Mouse (Mus musculus) embryonic facial prominence, embryonic 15.5 days (tissue): ENCODE measurements around the gene Ptpn22. TPM values are rescaled to one million over a fixed set of nuclear protein-coding genes. Genes with fewer than 3 reads are reported as not detected.
"Not testable (repeated sequence)": the region's sequence is repeated elsewhere in the genome, so short reads cannot be mapped to it uniquely, and the experiment has no call there.

Source experiments
- ATAC-seq: fragments of 200-750 bp; cut with Nextera tagmentation; 2 replicates; pipeline ENCODE4 v1.8.0; 2017; ENCODE audit warnings: low read depth, moderate TSS enrichment; ENCODE audit not compliant: insufficient number of reproducible peaks, low FRiP score, low TSS enrichment
- H3K27ac ChIP-seq: fragments of 300-500 bp; sonication (generic); replicated peaks from 2 replicates; pipeline ENCODE4 v1.5.1; 2015; ENCODE audit warnings: mild to moderate bottlenecking, inconsistent platforms
- H3K27me3 ChIP-seq: fragments of 300-500 bp; sonication (generic); 2 replicates; pipeline ENCODE4 v1.6.1; 2015; ENCODE audit warnings: inconsistent platforms
- H3K36me3 ChIP-seq: fragments of 300-500 bp; sonication (generic); 2 replicates; pipeline ENCODE4 v1.6.1; 2015; ENCODE audit warnings: mild to moderate bottlenecking, inconsistent platforms
- H3K4me1 ChIP-seq: fragments of 300-500 bp; sonication (generic); 2 replicates; pipeline ENCODE4 v1.6.1; 2015; ENCODE audit warnings: inconsistent platforms
- H3K4me2 ChIP-seq: fragments of 300-500 bp; sonication (generic); replicated peaks from 2 replicates; pipeline ENCODE4 v1.6.1; 2015; ENCODE audit warnings: mild to moderate bottlenecking, inconsistent platforms
- H3K4me3 ChIP-seq: fragments of 300-500 bp; sonication (generic); replicated peaks from 2 replicates; pipeline ENCODE4 v1.5.1; 2015; ENCODE audit warnings: mild to moderate bottlenecking, inconsistent platforms
- H3K9ac ChIP-seq: fragments of 300-500 bp; sonication (generic); 2 replicates; pipeline ENCODE4 v1.6.1; 2015; ENCODE audit warnings: inconsistent platforms
- H3K9me3 ChIP-seq: fragments of 300-500 bp; sonication (generic); replicated peaks from 2 replicates; pipeline ENCODE4 v1.6.1; 2016; ENCODE audit warnings: inconsistent platforms
- WGBS: fragments of 180-500 bp; shearing (Covaris S2); methylation state at CpG from one replicate; pipeline ENCODE4 v1.1.7; 2015; 5-methylcytosine and 5-hydroxymethylcytosine counted together
- polyA plus RNA-seq: library from polyadenylated mRNA; unstranded; fragments of >200 nt; fragmentation: Nextera tagmentation; extraction: Ambion mirVana; gene quantifications from 2 replicates; pipeline ENCODE4 v1.2.1, GENCODE M21; 2015

Gene Ptpn22
- polyA plus RNA-seq, 1 experiment from 2014 or later, result 1.3 TPM

- Histone ChIP-seq H3K9me3 (no peaks in the 10 kb centered on the region), H3K4me3 (no peak overlapping the region), H3K27ac (no peak overlapping the region), H3K4me1 (no peaks in the 10 kb centered on the region), H3K4me2 (no peak overlapping the region), H3K27me3 (no peaks in the 10 kb centered on the region), H3K36me3 (no peaks in the 10 kb centered on the region), H3K9ac (no peak overlapping the region)
- ATAC-seq, result no peak
- WGBS, result 87% methylated on average over 5 of the region's 5 CpGs
Observed at GRCm38 (mm10) chr3:103836453-103836852, 23.1 kb upstream of the Ptpn22 start.

- Histone ChIP-seq H3K36me3 (no peaks in the 10 kb centered on the region), H3K4me1 (no peaks in the 10 kb centered on the region), H3K27ac (no peak overlapping the region), H3K9ac (no peak overlapping the region), H3K9me3 (no peaks in the 10 kb centered on the region), H3K4me3 (no peak overlapping the region), H3K4me2 (no peak overlapping the region), H3K27me3 (no peaks in the 10 kb centered on the region)
- 88% methylated on average over 6 of the region's 6 CpGs for WGBS
- no peak for ATAC-seq
Observed at GRCm38 (mm10) chr3:103839711-103840110, 19.9 kb upstream of the Ptpn22 start.

GRCm38 (mm10) chr3:103840195-103840594, 19.4 kb upstream of the Ptpn22 start:
- H3K27me3 ChIP-seq, H3K4me2 ChIP-seq, H3K4me1 ChIP-seq, H3K9ac ChIP-seq, ATAC-seq, H3K9me3 ChIP-seq, H3K36me3 ChIP-seq, H3K4me3 ChIP-seq, H3K27ac ChIP-seq: not testable (repeated sequence)
- 84% methylated on average over 3 of the region's 3 CpGs for WGBS

- not testable (repeated sequence) for H3K9ac ChIP-seq, H3K4me3 ChIP-seq, H3K9me3 ChIP-seq, H3K27me3 ChIP-seq, H3K27ac ChIP-seq, H3K4me1 ChIP-seq, H3K4me2 ChIP-seq, ATAC-seq, H3K36me3 ChIP-seq
- WGBS, result 92% methylated on average over 7 of the region's 7 CpGs
Observed at GRCm38 (mm10) chr3:103840946-103841345, 18.6 kb upstream of the Ptpn22 start.

GRCm38 (mm10) chr3:103850644-103851363, 8.8 kb upstream of the Ptpn22 start:
- no peaks in the 10 kb centered on the region for H3K27me3 ChIP-seq
- no peaks in the 10 kb centered on the region for H3K4me1 ChIP-seq
- WGBS, result 63% methylated on average over 9 of the region's 9 CpGs
- H3K9ac ChIP-seq, result no peak overlapping the region
- no peaks in the 10 kb centered on the region for H3K9me3 ChIP-seq
- no peak overlapping the region for H3K4me3 ChIP-seq
- no peaks in the 10 kb centered on the region for H3K36me3 ChIP-seq
- ATAC-seq, result no peak
- no peak overlapping the region for H3K4me2 ChIP-seq
- H3K27ac ChIP-seq, result no peak overlapping the region

- WGBS, result 88% methylated on average over 6 of the region's 6 CpGs
- H3K4me1 ChIP-seq, result no peaks in the 10 kb centered on the region
- ATAC-seq, result no peak
- H3K4me2 ChIP-seq, result no peak overlapping the region
- no peak overlapping the region for H3K9ac ChIP-seq
- no peak overlapping the region for H3K4me3 ChIP-seq
- H3K27me3 ChIP-seq, result no peaks in the 10 kb centered on the region
- no peaks in the 10 kb centered on the region for H3K36me3 ChIP-seq
- H3K9me3 ChIP-seq, result no peaks in the 10 kb centered on the region
- H3K27ac ChIP-seq, result no peak overlapping the region
Observed at GRCm38 (mm10) chr3:103851481-103851880, 8.1 kb upstream of the Ptpn22 start.

GRCm38 (mm10) chr3:103851882-103852281, 7.7 kb upstream of the Ptpn22 start:
- Histone ChIP-seq H3K27me3 (no peaks in the 10 kb centered on the region), H3K27ac (no peak overlapping the region), H3K4me3 (no peak overlapping the region), H3K4me1 (no peaks in the 10 kb centered on the region), H3K36me3 (no peaks in the 10 kb centered on the region), H3K9ac (no peak overlapping the region), H3K4me2 (no peak overlapping the region), H3K9me3 (no peaks in the 10 kb centered on the region)
- ATAC-seq, result no peak
- 85% methylated on average over 8 of the region's 8 CpGs for WGBS

- H3K27me3 ChIP-seq, result no peaks in the 10 kb centered on the region
- no peak overlapping the region for H3K9ac ChIP-seq
- WGBS, result 50% methylated on average over 3 of the region's 3 CpGs
- H3K4me1 ChIP-seq, result no peaks in the 10 kb centered on the region
- H3K36me3 ChIP-seq, result no peaks in the 10 kb centered on the region
- no peak overlapping the region for H3K4me2 ChIP-seq
- no peaks in the 10 kb centered on the region for H3K9me3 ChIP-seq
- ATAC-seq, result no peak
- no peak overlapping the region for H3K27ac ChIP-seq
- H3K4me3 ChIP-seq, result no peak overlapping the region
Observed at GRCm38 (mm10) chr3:103852565-103853299, 6.9 kb upstream of the Ptpn22 start.

- Histone ChIP-seq H3K4me3 (no peak overlapping the region), H3K4me2 (no peak overlapping the region), H3K4me1 (no peaks in the 10 kb centered on the region), H3K36me3 (no peaks in the 10 kb centered on the region), H3K27ac (no peak overlapping the region), H3K9me3 (no peaks in the 10 kb centered on the region), H3K27me3 (no peaks in the 10 kb centered on the region), H3K9ac (no peak overlapping the region)
- ATAC-seq, result no peak
- whole genome bisulfite sequencing, result 30% methylated on average over 8 of the region's 8 CpGs
Observed at GRCm38 (mm10) chr3:103853804-103854203, 5.8 kb upstream of the Ptpn22 start.

GRCm38 (mm10) chr3:103857036-103857805, 2.4 kb upstream of the Ptpn22 start:
- 86% methylated on average over 7 of the region's 7 CpGs for WGBS
- Histone ChIP-seq H3K27ac (no peak overlapping the region), H3K4me1 (no peaks in the 10 kb centered on the region), H3K36me3 (no peaks in the 10 kb centered on the region), H3K9me3 (no peaks in the 10 kb centered on the region), H3K27me3 (no peaks in the 10 kb centered on the region), H3K4me3 (no peak overlapping the region), H3K4me2 (no peak overlapping the region), H3K9ac (no peak overlapping the region)
- no peak for ATAC-seq

GRCm38 (mm10) chr3:103857977-103858563, 1.5 kb upstream of the Ptpn22 start:
- H3K4me3 ChIP-seq, result no peak overlapping the region
- H3K4me2 ChIP-seq, result no peak overlapping the region
- no peak overlapping the region for H3K27ac ChIP-seq
- no peak for ATAC-seq
- no peaks in the 10 kb centered on the region for H3K36me3 ChIP-seq
- H3K9ac ChIP-seq, result no peak overlapping the region
- 82% methylated on average over 6 of the region's 6 CpGs for WGBS
- no peaks in the 10 kb centered on the region for H3K4me1 ChIP-seq
- no peaks in the 10 kb centered on the region for H3K27me3 ChIP-seq
- no peaks in the 10 kb centered on the region for H3K9me3 ChIP-seq
